Mouse (Mus musculus): ENCODE results near the gene Mpig6b.

- TF ChIP-seq CTCF (IDR thresholded peaks at IDR 0.05), result no peak
- no peak for TF ChIP-seq EP300 (IDR thresholded peaks at IDR 0.05; ENCODE audit: insufficient read depth, low read depth, low read length)
Measured at GRCm38 (mm10) chr17:35043794-35044193, 22.2 kb downstream of the Mpig6b start.

Data from heart, adult 2 months (tissue).